Mouse (Mus musculus): ENCODE data around the gene Naa35.

GRCm38 (mm10) chr13:59679306-59679705 lies 94.2 kb downstream of the Naa35 start:
- TF ChIP-seq CTCF (IDR thresholded peaks at IDR 0.05; ENCODE audit: low read depth) (no peak), EP300 (IDR thresholded peaks at IDR 0.05; ENCODE audit: low read depth) (no peak)

All from liver, postnatal 0 days (tissue).